Mouse (Mus musculus): ENCODE measurements at regions not wholly inside any gene's neighbourhood (a gene's known extent, or its start where the extent isn't known, plus 50 kb on each side); places are given as distances from the start of the nearest gene placed in this dataset.
"Not testable (repeated sequence)": the region's sequence is repeated elsewhere in the genome, so short reads cannot be mapped to it uniquely, and the experiment has no call there.

- ATAC-seq (ENCODE audit: low TSS enrichment), result no peak
Measured at GRCm38 (mm10) chr1:98665584-98665983, 244.7 kb downstream of the Slco6d1 start.

- ATAC-seq (ENCODE audit: low TSS enrichment), result not testable (repeated sequence)
Measured at GRCm38 (mm10) chr1:98667426-98667825, 246.5 kb downstream of the Slco6d1 start.

DNA sequence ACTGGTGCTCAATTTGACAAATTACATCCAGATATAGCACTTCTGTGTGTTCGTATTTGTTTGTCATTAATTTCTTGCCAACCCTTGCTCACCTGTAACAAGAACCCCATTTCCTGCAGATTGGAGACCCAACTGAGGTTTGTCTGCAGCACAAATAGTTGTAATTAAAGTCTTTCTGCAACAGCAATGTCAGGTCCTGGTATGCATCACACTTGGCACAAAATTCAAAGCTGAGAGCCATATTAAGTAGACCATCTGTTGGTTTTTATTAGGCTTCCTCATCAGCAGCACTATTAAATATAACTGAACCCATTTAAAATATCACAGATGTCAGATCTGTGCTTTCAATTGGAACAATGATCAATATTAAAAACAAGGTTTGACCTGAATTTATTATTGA lies 247.0 kb downstream of the Slco6d1 start:
- no peak for ATAC-seq (ENCODE audit: low TSS enrichment)

- ATAC-seq (ENCODE audit: low TSS enrichment), result no peak
Measured at GRCm38 (mm10) chr1:98668595-98668994, 247.7 kb downstream of the Slco6d1 start.

GRCm38 (mm10) chr1:98678686-98679085 lies 257.8 kb downstream of the Slco6d1 start:
- ATAC-seq (ENCODE audit: low TSS enrichment), result no peak

DNA sequence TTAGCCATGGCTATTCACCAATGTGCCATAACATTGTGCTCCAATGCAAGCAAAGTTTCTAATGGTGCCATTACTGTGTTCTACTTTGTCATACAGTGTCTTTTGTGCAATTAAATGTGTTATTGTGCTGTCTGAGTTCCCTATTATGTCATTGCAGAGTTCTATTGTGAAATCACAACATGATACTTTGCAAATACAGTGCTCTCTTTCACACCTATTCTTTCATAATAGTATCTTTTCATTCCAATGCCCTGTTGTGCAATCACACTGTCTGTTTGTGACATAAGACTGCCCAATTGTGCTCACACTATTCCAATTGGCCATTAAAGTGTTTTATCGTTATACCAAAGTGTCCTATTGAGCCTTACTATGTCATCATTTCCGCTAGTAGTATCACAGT lies 292.9 kb downstream of the Slco6d1 start:
- ATAC-seq (ENCODE audit: low TSS enrichment), result no peak

DNA sequence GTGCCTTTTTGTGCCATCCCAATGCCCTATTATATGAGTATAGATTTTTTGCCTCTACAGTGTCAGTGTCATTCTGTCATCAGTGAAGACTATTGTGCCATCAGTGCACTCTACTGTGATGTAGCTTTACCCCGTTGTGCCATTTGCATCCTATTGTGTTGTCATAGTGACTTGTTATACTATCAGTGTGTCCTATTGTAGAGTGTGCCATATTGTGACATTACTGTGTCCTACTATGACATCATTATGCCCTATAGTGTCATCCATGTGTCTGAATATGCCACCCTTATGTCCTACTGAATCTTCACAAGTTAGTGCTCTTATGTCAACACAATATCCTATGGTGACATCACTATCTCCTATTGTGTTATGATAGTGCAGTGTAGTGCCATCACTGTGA lies 293.4 kb downstream of the Slco6d1 start:
- no peak for ATAC-seq (ENCODE audit: low TSS enrichment)

GRCm38 (mm10) chr1:98720595-98720994 lies 299.7 kb downstream of the Slco6d1 start:
- ATAC-seq (ENCODE audit: low TSS enrichment), result no peak

DNA sequence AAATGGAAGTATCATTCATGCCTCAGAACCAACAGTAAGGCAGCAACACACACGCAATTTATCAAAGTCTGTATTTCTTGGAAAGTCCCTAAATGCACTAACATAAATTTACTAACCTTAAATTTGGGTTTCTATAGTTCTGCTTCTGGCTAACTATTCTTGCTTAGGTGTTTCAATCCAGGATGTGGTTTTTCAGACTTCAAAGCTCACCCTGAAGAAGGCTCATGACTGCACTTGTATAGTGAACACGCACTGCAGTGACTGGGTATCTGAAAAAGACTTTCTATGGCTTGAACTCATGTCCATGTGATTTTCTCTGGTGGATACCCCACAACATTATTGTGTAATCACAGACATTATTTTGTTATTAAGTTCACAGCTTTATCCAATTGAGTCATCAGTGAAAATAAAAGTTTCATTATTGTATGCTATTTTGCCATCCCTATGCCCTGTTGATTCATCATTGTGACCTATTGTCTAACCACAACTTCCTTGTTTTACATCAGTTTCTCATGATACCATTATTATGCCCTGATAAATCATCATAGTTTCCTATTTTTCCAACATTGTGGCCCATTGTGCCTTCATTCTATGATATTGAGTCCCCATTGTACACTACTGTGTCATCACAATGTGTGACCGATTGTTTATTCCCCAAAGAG lies 306.6 kb downstream of the Slco6d1 start:
- ATAC-seq (ENCODE audit: low TSS enrichment), result no peak

- ATAC-seq (ENCODE audit: low TSS enrichment), result peak; percentile 95
Measured at GRCm38 (mm10) chr1:98748886-98749285, 328.0 kb downstream of the Slco6d1 start.

- no peak for ATAC-seq (ENCODE audit: low TSS enrichment)
Measured at GRCm38 (mm10) chr1:98788528-98788927, 367.6 kb downstream of the Slco6d1 start.

GRCm38 (mm10) chr1:98793320-98793719 lies 372.4 kb downstream of the Slco6d1 start:
- ATAC-seq (ENCODE audit: low TSS enrichment), result no peak

GRCm38 (mm10) chr1:98812543-98812942 lies 391.6 kb downstream of the Slco6d1 start:
- ATAC-seq (ENCODE audit: low TSS enrichment), result no peak

DNA sequence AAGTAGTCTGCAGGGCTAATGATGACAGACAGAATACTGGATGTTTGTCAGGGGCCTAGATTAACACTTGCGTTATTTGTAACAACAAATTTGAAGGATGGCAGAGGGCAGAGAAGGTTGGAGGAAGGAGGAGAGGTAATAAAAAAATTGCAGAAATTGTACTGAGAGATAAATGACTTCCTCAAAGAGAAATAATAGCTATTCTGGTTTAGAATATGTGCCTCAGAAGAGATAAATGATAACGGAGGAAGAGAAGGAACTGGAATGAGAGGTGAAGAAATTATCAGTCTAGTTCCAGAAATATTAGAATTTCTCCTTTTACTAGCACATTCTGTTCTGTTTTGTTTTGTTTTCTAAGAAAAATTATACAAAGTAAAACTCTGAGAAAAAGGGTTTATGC lies 393.1 kb downstream of the Slco6d1 start:
- ATAC-seq (ENCODE audit: low TSS enrichment), result no peak

DNA sequence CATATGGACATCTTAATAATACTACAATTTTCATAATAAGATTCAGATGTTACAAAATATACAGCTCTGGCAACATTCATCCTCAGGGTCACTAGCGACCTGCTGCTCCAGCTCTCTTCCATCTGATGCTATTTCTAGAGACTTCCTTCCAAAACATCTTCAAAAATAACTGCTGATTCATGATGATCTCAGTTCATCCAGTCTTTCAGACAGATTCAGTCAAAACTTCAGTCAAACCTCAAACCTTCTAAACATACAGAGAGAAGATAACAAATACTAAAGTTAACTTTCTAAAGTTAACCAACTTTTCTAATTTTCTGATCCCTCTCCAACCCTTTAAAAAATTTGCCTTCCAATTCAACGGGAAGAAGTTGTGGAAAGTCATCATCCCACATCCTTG lies 397.2 kb downstream of the Slco6d1 start:
- no peak for ATAC-seq (ENCODE audit: low TSS enrichment)

- peak; percentile 91 for ATAC-seq (ENCODE audit: low TSS enrichment)
Measured at GRCm38 (mm10) chr1:98860236-98860635, 439.3 kb downstream of the Slco6d1 start.

DNA sequence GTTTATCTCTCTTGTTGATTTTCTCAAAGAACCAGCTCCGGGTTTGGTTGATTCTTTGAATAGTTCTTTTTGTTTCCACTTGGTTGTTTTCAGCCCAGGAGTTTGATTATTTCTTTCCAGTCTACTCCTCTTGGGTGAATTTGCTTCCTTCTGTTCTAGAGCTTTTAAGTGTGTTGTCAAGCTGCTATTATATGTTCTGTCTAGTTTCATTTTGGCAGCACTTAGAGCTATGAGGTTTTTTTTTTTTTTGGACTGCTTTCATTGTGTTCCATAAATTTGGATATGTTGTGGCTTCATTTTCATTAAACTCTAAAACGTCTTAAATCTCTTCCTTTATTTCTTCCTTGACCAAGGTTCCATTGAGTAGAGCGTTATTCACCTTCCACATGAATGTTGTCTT lies 485.3 kb downstream of the Slco6d1 start:
- ATAC-seq (ENCODE audit: low TSS enrichment), result no peak

DNA sequence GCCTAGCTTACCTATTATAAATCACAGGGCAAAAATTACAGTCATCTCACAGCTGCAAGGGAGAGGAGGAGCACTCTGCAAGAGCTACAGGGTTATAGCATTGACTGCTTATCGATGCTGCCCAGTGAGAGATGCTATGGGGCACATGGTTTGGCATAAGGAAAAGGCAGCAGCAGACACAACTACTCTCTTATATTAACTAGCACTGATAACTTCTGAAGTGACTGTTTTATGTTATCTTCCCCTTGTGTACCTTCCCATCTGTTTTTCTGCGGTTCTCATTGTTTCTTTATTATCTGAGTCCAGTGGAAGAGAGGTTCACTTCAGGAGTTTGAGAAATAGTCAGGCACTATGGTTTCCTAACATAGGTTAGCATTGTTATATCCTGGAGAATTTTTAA lies 502.1 kb downstream of the Slco6d1 start:
- no peak for ATAC-seq (ENCODE audit: low TSS enrichment)

- ATAC-seq (ENCODE audit: low TSS enrichment), result peak; percentile 94
Measured at GRCm38 (mm10) chr1:98924933-98925332, 504.0 kb downstream of the Slco6d1 start.

DNA sequence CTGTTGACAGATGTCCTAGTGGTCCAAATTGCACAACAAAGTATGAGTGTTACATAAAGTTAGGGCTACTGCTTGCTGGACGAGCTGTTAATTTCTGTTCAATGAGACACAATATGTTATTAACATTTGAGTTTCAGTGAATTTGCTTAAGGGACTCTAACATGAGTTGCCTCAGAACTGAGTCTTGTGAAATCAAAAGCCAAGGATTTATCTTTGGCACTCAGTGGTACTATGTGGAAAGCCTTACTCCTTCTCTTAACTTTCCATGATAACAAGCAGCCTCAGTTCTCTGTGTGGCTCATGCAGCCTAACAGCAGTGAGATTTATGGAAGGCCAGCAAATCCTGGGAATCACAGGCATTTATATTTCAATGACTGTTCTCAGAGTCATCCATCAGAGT lies 510.0 kb downstream of the Slco6d1 start:
- no peak for ATAC-seq (ENCODE audit: low TSS enrichment)

GRCm38 (mm10) chr1:98932239-98932638 lies 511.3 kb downstream of the Slco6d1 start:
- no peak for ATAC-seq (ENCODE audit: low TSS enrichment)

DNA sequence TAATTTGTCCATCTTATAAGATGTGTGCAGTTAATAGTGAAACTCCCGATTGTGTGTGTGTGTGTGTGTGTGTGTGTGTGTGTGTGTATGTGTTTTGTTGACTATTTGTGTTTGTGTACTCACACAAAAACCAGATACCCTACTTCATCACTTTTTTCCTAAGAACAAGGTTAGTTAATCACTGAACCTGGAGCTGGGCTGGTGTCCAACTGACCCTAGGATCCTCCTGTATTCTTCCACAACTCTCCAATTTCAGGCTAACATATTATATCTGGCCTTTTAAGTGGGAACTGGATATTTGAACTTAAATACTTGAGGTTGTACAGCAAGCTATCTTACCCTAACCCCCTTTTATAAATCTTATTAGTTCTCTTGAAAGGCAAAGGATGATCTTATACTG lies 556.8 kb downstream of the Slco6d1 start:
- ATAC-seq (ENCODE audit: low TSS enrichment), result no peak
